Mouse (Mus musculus): Measurements from ENCODE around the gene Ndufs6. TPM values are rescaled to one million over a fixed set of nuclear protein-coding genes. Genes with fewer than 3 reads are reported as not detected.
A peak's percentile ranks its signal among the peaks of the same experiment; 100 is the strongest.

The Ndufs6 gene
- total RNA-seq, 2 experiments from 2014 or later: 182 to 189 TPM

GRCm38 (mm10) chr13:73310183-73310929, 18.0 kb downstream of the Ndufs6 start:
- intact Hi-C loops (cut with DNase I): no loop called here

DNA sequence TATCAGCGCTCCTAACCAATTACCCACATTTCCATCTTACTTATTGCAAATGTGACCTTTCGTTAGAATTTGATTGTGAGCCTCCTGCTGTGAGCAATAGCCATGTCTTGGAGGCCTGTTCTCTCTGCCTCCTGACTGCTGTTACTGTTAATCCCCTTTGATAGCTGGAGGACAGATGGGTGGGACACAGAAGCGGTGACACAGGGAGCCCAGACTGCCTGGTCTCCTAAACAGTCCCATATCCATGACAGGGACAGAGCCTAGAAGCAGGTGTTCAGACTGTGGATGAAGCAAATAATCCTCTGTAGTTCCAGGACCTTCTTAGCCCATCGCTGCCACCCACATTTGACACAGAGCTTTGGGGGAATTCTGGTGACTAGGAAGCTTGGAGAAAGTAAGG, 21.9 kb downstream of the Ndufs6 start:
- no peak for DNase-seq (ENCODE audit: low spot score in 2 of 2)
- intact Hi-C loops (cut with DNase I): no loop called here

More at GRCm38 (mm10) chr13:73310183-73310929, 18.0 kb downstream of the Ndufs6 start:
- DNase-seq (ENCODE audit: low spot score in 2 of 2): peak; percentile 19 to 26

DNA sequence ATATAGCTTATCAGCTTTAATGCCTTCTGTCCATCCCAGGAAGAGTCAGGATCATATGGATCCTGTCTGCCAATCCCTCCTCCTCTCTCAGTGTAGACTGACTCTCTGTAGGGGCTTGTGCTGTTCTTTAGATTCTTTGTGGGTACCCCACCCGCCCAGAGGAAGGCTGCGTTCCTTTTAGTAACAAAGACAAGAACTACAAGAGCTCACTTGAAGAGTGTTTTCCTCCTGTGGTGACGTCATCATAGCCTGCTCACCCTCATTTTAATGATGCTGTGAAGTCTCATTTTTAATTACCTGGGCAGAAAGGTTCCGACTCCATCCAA, 22.3 kb downstream of the Ndufs6 start:
- intact Hi-C loops (cut with DNase I): no loop called here
- no peak for DNase-seq (ENCODE audit: low spot score in 2 of 2)

DNA sequence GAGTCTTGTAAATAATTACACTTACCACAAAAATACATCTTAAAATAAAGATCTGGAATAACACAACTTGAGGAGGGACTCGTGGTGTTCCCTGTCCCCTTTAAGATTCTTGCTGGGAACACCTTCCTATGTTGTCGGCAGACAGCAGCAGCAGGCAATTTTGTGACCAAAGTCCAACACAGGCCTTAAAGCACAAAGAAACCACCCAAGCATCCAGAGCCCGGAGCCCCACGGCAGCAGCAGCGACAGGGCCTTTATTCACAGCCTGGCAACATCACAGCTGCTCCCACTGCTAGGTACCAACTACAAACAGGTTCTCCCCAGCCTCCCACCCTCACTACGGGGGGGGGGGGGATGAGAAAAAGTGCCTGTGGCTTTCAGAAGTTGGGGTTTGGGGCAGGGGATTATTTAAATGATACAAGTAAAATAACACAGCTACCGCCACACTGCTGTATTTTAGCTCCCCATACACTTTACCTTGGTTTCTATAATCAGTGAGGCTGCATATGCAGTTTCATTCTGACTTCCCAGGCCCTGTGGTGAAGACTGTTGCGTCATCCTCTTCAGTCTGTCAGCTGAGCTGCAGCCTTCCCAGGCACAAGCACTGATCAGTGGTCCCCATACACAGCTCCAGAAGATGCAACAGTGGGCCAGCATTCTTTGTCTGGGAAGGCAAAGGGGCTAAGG, 22.8 kb downstream of the Ndufs6 start:
- intact Hi-C loops (cut with DNase I): no loop called here
- no peak for DNase-seq (ENCODE audit: low spot score in 2 of 2)

- intact Hi-C loops (cut with DNase I): no loop called here
- DNase-seq (ENCODE audit: low spot score in 2 of 2): no peak
Measured at GRCm38 (mm10) chr13:73304729-73305128, 23.6 kb downstream of the Ndufs6 start.

- intact Hi-C loops (cut with DNase I): no loop called here
- DNase-seq (ENCODE audit: low spot score in 2 of 2): no peak
Measured at GRCm38 (mm10) chr13:73299322-73299721, 29.0 kb downstream of the Ndufs6 start.

- no peak for DNase-seq (ENCODE audit: low spot score in 2 of 2)
- intact Hi-C loops (cut with DNase I): no loop called here
Measured at GRCm38 (mm10) chr13:73298717-73299116, 29.6 kb downstream of the Ndufs6 start.

GRCm38 (mm10) chr13:73291102-73291501, 37.2 kb downstream of the Ndufs6 start:
- DNase-seq (ENCODE audit: low spot score in 2 of 2): no peak

GRCm38 (mm10) chr13:73290206-73290605, 38.1 kb downstream of the Ndufs6 start:
- intact Hi-C loops (cut with DNase I): no loop called here
- DNase-seq (ENCODE audit: low spot score in 2 of 2): no peak

More at GRCm38 (mm10) chr13:73291102-73291501, 37.2 kb downstream of the Ndufs6 start:
- intact Hi-C loops (cut with DNase I): no loop called here

GRCm38 (mm10) chr13:73283534-73283933, 44.8 kb downstream of the Ndufs6 start:
- intact Hi-C loops (cut with DNase I): no loop called here
- no peak for DNase-seq (ENCODE audit: low spot score in 2 of 2)

- intact Hi-C loops (cut with DNase I): no loop called here
- no peak for DNase-seq (ENCODE audit: low spot score in 2 of 2)
Measured at GRCm38 (mm10) chr13:73282407-73282806, 45.9 kb downstream of the Ndufs6 start.

DNA sequence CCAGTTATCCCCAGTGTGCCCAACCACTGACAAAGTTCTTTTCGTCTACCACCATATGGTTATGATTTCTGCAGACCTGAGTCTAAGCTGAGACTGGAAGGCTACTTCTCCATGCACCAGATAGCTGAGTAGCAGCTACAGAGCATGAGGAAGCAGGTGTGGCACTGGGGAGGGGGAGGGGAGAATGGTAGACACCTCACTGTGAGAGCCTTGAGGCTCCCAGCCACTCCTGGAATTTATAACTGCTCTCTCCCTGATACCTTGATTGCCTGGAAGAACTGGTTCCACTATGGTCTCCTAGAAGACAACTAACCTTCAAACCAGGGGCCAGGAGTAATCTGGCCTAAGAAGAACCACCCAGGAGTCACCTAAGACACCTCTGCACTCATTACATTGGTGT, 49.1 kb downstream of the Ndufs6 start:
- no peak for DNase-seq (ENCODE audit: low spot score in 2 of 2)
- intact Hi-C loops (cut with DNase I): no loop called here

DNA sequence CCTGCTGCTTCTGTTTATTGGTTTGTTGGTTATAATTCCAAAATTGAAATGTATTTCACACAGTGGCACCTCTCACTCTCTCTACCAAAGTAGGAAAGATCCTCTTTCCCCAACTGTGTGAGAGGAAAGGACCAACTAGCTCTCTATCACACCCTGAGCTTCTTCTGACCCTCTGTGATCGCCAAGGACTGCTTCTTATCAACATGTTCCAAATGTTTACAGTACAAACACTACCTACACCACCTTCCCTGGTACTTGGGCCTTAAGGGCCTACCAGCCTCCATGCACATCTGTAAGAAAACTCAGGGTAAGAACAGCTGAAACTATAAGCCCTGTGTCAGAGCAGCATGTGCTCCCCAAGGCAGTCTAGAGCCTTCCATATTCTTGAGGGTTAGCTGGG, 50.5 kb downstream of the Ndufs6 start:
- intact Hi-C loops (cut with DNase I): no loop called here
- DNase-seq (ENCODE audit: low spot score in 2 of 2): no peak

GRCm38 (mm10) chr13:73277361-73277760, 51.0 kb downstream of the Ndufs6 start:
- DNase-seq (ENCODE audit: low spot score in 2 of 2): no peak
- intact Hi-C loops (cut with DNase I): no loop called here

DNA sequence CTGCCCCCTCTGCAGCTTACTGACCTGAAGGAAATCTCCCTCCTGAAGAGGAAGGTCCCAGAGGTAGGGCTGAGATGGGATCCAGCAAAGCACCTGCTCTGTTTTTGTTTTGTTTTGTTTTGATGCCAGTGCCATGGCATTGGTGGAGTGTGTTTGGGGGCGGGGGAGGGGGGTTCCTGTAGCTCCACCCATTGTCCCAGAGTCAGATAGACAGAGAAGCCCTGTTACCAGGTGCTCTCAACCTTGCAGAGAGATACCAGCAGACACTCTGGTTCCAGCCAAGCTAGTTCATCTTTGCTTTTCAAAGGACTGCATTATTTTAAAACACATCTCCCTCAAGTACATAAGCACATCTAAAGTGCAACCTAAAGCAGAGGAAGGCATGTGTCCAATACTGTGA, 54.8 kb downstream of the Ndufs6 start:
- intact Hi-C loops (cut with DNase I): loop anchor here (5.0 kb wide), 2 partner anchors 641 to 1316 kb away; no protein-coding TSS in a partner anchor
- no peak for DNase-seq (ENCODE audit: low spot score in 2 of 2)

DNA sequence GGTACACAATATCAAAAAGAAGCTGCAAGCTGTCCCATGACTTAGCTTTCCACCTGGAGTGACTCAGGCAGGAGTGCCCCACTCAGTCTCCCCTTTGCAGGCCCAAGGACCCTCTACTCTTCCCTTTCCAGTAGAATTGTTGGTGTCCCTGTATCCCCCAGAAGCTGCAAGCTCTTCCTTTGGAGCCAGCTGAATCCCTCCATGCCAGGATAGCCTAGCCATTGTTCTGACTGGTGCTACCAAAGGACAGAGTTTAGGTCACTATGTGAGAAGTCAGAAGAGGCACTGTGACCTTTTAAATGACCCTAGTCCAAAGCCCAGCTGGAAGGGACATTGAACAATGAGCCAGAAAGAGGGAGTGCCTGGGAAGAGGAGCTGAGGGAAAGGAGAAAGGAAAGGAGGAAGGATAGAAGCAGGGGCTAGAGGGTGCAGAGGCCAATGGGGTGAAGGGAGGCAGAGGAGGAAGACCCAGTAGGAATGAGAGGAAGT, 55.5 kb downstream of the Ndufs6 start:
- intact Hi-C loops (cut with DNase I): loop anchor here (5.0 kb wide), 2 partner anchors 641 to 1316 kb away; no protein-coding TSS in a partner anchor
- DNase-seq (ENCODE audit: low spot score in 2 of 2): no peak

DNA sequence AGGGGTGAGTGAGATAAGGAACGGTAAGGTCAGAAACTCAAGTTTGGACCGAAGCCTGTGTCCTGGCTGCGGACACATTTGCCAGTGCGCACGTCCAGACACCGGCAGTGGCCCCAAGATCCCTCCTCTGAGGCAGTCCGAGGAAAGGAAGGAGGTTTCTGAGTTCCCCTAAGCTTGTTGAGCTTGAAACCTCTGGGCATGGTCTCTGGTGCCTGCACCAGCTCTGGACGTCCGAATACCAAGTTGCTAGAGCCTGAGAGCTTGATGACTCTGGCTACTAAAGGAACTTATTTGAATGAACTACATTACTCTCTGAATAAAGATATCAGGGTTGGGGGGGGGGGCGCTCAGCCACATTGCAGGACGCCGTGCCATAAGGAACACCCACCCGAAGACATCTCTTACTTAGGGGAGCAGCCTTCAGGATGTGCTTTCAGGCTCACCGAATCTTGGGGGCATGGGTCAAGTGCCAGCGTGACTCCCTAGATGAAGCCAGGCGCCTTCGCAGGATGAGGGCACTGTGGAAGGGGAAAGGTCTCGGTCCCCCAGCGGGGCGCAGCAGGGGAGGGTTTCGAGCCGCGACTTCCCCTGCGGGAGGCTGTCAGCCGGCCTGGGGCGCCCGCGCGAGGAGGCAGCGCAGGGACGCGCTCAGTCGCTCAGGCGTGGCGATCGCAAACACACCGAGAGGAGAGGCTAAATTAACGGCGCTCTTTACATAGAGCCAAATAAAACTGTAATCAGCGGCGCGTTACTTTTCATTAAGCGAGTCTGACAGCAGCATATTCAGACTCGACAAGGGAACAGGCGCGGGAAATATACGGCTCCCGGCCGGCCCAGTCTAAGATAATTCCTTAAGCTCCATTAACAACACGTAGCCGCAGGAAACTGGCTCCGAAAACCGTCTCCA, 56.8 kb downstream of the Ndufs6 start:
- intact Hi-C loops (cut with DNase I): loop anchor here (5.0 kb wide), 2 partner anchors 639 to 1314 kb away; no protein-coding TSS in a partner anchor
- DNase-seq (ENCODE audit: low spot score in 2 of 2): no peak

- intact Hi-C loops (cut with DNase I): loop anchor here (5.0 kb wide), 2 partner anchors 638 to 1313 kb away; no protein-coding TSS in a partner anchor
Measured at GRCm38 (mm10) chr13:73270451-73271081, 57.8 kb downstream of the Ndufs6 start.

GRCm38 (mm10) chr13:73269891-73270290, 58.5 kb downstream of the Ndufs6 start:
- DNase-seq (ENCODE audit: low spot score in 2 of 2): no peak
- intact Hi-C loops (cut with DNase I): loop anchor here (5.0 kb wide), 2 partner anchors 638 to 1313 kb away; no protein-coding TSS in a partner anchor

More at GRCm38 (mm10) chr13:73270451-73271081, 57.8 kb downstream of the Ndufs6 start:
- no peak for DNase-seq (ENCODE audit: low spot score in 2 of 2)
